Mouse (Mus musculus) B cell, adult 62 days (primary cell): ENCODE results near the gene Vmn2r92. TPM values are rescaled to one million over a fixed set of nuclear protein-coding genes. Genes with fewer than 3 reads are reported as not detected.

Source experiments
- total RNA-seq: library from RNA; stranded (reverse); gene quantifications from 4 replicates; pipeline ENCODE4 v1.2.4, GENCODE M21; 2023

Gene Vmn2r92
- not detected in 4 replicates for total RNA-seq

GRCm38 (mm10) chr17:18151587-18151986 lies at the start of gene Vmn2r92:
Gene Vmn2r92 (plus strand): TSS chr17:18151887.

Other genes starting within 250 kb of the Vmn2r92 start
- gene Fpr-rs4, start 130.2 kb upstream of the Vmn2r92 start, total RNA-seq = not detected in 4 replicates
- not detected in 4 replicates for gene Vmn2r124, start 102.5 kb upstream of the Vmn2r92 start, total RNA-seq
- not detected in 4 replicates for gene Vmn2r91, start 66.9 kb upstream of the Vmn2r92 start, total RNA-seq
- not detected in 4 replicates for gene Vmn2r94, start 125.9 kb downstream of the Vmn2r92 start, total RNA-seq
- gene Vmn2r93, start 146.2 kb downstream of the Vmn2r92 start, total RNA-seq = not detected in 4 replicates